Mouse (Mus musculus) G1E (cell line): ENCODE data around the gene Zkscan16. TPM values are rescaled to one million over a fixed set of nuclear protein-coding genes. Genes with fewer than 3 reads are reported as not detected.

Source experiments
- ATAC-seq: 2 replicates; pipeline ENCODE4 v1.8.0; 2016; ENCODE audit warnings: mild to moderate bottlenecking; ENCODE audit not compliant: insufficient number of reproducible peaks, poor library complexity, low FRiP score, severe bottlenecking; ENCODE audit errors: extremely low read depth
- DNase-seq: peaks from one replicate; pipeline ENCODE4 v3.0.0; 2012; ENCODE audit warnings: low spot score
- H3K27me3 ChIP-seq: 2 replicates; pipeline ENCODE4 v1.6.1; 2012; ENCODE audit warnings: mild to moderate bottlenecking, low read length, inconsistent platforms; ENCODE audit not compliant: insufficient read depth
- H3K36me3 ChIP-seq: replicated peaks from 2 replicates; pipeline ENCODE3; 2012; ENCODE audit warnings: mild to moderate bottlenecking, inconsistent platforms
- H3K4me1 ChIP-seq: 2 replicates; pipeline ENCODE4 v1.6.1; 2012; ENCODE audit warnings: low read depth, low read length, inconsistent platforms, mixed read lengths; ENCODE audit not compliant: insufficient read depth
- H3K4me3 ChIP-seq: 2 replicates; pipeline ENCODE4 v1.5.1; 2012; ENCODE audit warnings: low read depth, mild to moderate bottlenecking, inconsistent platforms, low read length, moderate library complexity, mixed read lengths
- H3K9me3 ChIP-seq: replicated peaks from 2 replicates; pipeline ENCODE4 v1.6.1; 2012; ENCODE audit warnings: inconsistent platforms
- CTCF ChIP-seq: IDR thresholded peaks from 2 replicates; pipeline ENCODE4 v1.5.1; 2012; ENCODE audit warnings: low read depth, low read length, inconsistent platforms, mixed read lengths
- GATA1 ChIP-seq: IDR thresholded peaks from 2 replicates; pipeline ENCODE4 v1.6.1; 2012; ENCODE audit warnings: borderline replicate concordance, low read length, inconsistent platforms, mixed read lengths
- GATA2 ChIP-seq: IDR thresholded peaks from 2 replicates; pipeline ENCODE4 v1.6.1; 2012; ENCODE audit warnings: low read depth, low read length, inconsistent platforms, borderline replicate concordance
- POLR2AphosphoS5 ChIP-seq: IDR thresholded peaks from 2 replicates; pipeline ENCODE4 v1.6.1; 2012; ENCODE audit warnings: low read depth, low read length, inconsistent platforms; ENCODE audit not compliant: insufficient replicate concordance
- TAL1 ChIP-seq: conservative IDR thresholded peaks from 2 replicates; pipeline ENCODE4 v1.6.1; 2012; ENCODE audit warnings: low read depth, low read length, inconsistent platforms, mixed read lengths
- polyA plus RNA-seq: library from polyadenylated mRNA; stranded (reverse); fragments of >175 nt; gene quantifications from 2 replicates; pipeline ENCODE4 v1.2.3, GENCODE M21; 2012
- total RNA-seq, 2 experiments: library from RNA; stranded (forward) in 1 of 2; stranded (reverse) in 1 of 2; fragments of 200-1000 nt in 1 of 2; fragments of >200 nt in 1 of 2; fragmentation: Nextera tagmentation in 1 of 2; gene quantifications; 2 replicates each; pipeline ENCODE4 v1.2.3; 2014 to 2017

Zkscan16 gene
- total and polyA plus RNA-seq, 3 experiments: 0.22 TPM; not detected in 2

DNA sequence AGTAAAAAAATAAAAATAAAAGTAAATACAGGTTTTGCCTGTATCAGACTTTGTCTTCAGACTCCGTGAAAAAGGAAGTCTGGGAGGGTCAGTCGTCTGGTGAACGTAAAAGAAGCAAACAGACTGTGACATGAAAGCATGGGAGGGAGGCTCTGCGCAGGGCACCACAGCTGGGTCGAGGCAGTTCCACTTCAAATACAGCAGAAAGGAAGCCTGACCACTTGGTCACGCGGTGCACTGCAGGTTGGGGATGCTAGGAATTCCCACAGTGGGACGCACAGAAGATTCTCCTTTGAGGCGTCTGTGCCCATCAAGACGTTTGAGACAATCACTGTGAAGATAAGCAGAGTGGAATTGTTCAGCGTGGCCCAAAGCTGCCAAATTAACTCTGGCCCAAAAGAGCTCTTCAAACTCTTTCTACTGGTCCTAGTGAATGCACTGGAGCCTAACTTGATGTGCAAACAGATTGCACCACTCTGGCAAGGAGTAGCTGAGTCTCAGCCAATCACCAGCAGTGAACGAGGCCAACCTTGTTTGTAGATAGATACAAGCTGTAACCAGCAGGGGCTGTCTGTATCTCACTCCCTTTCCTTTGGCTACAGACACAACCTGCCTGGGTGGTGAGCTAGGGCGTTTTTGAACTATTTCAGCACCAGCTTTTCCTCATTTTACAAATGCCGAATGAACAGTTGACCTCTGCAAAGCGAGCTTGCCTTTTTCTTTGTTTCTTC is 8.5 kb upstream of the Zkscan16 start:
- H3K27me3 ChIP-seq: peaks cover 44% of the 10 kb centered on the region
- ATAC-seq: peak; percentile 28; the same call in 1 of the 2 replicates
- H3K4me1 ChIP-seq: peaks cover 4% of the 10 kb centered on the region; the same call in 1 of the 2 replicates
- no peak for TF ChIP-seq TAL1
- TF ChIP-seq CTCF: no peak
- TF ChIP-seq GATA1: no peak
- no peak for TF ChIP-seq POLR2AphosphoS5
- no peak for TF ChIP-seq GATA2
- H3K9me3 ChIP-seq: no peaks in the 10 kb centered on the region
- DNase-seq: no peak
- no peaks in the 10 kb centered on the region for H3K36me3 ChIP-seq
- no peak overlapping the region for H3K4me3 ChIP-seq

DNA sequence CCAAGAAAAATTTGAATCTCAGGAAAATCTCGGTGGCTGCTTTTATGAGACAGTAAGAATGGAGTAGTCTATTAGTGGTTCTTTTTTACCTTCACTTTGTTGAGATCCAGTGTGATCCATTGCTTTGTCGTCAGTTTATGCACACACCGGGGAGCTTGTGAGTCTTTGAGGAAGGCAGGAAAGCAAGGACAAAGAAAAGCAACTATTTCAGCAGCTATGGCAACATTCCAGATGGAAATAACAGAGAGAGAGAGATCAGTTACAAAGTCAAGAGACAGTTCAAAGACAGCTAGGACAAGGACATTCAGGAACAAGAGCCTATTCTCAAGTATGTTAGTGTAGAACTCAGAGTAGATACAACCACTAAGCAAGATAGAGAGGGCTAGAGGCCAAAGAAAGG is 7.6 kb upstream of the Zkscan16 start:
- Histone ChIP-seq H3K4me1 (peaks cover 4% of the 10 kb centered on the region; the same call in 1 of the 2 replicates), H3K4me3 (no peak overlapping the region), H3K36me3 (no peaks in the 10 kb centered on the region), H3K9me3 (no peaks in the 10 kb centered on the region), H3K27me3 (peaks cover 45% of the 10 kb centered on the region)
- no peak for TF ChIP-seq TAL1
- no peak for TF ChIP-seq CTCF
- no peak for TF ChIP-seq GATA1
- no peak for TF ChIP-seq POLR2AphosphoS5
- TF ChIP-seq GATA2: no peak
- ATAC-seq (no peak), DNase-seq (no peak)

DNA sequence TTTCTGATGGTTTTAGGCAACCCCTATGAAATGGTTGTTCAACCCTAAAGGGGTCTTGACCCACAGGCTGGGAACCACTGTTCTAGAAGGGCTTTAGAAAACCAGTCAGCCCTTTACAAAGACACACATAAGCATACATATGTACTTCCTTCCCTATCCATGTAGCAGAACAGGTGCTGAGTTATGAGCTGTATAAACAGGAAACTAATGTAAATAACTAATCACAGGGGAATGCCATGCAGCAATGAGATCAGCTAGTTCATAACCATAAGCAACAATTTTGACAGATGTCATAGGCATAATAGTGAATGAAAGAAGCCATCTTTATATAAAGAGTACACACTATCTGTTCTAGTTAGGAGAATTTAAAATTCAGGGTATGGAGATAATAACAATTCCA is 1.8 kb upstream of the Zkscan16 start:
- no peaks in the 10 kb centered on the region; the same call in 1 of the 2 replicates for H3K4me1 ChIP-seq
- DNase-seq: no peak
- TF ChIP-seq POLR2AphosphoS5: no peak
- TF ChIP-seq GATA1: no peak
- TF ChIP-seq TAL1: no peak
- no peak for TF ChIP-seq CTCF
- no peak for TF ChIP-seq GATA2
- no peaks in the 10 kb centered on the region for H3K36me3 ChIP-seq
- no peak for ATAC-seq
- no peaks in the 10 kb centered on the region for H3K9me3 ChIP-seq
- H3K27me3 ChIP-seq: peaks cover 48% of the 10 kb centered on the region
- no peak overlapping the region for H3K4me3 ChIP-seq

DNA sequence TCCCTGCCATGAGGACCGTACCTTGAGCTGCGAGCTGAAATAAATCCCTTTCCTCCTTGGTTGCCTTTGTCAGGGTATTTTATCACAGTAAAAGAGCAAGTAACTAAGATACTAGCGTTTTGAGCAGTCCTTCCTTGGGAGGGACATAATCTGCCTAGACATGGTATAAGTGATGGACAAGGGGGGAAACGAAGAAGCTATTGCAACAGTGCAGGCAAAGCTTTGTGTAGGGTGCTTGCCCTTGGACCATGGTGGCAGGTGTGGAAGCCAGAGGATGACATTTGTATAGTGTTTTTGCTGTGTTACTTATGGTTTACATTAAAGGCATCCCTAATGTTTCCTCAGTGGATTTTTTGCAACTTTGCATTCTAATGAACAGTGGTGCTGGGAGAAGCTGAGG is 486 bp upstream of the Zkscan16 start:
- no peak for ATAC-seq

DNA sequence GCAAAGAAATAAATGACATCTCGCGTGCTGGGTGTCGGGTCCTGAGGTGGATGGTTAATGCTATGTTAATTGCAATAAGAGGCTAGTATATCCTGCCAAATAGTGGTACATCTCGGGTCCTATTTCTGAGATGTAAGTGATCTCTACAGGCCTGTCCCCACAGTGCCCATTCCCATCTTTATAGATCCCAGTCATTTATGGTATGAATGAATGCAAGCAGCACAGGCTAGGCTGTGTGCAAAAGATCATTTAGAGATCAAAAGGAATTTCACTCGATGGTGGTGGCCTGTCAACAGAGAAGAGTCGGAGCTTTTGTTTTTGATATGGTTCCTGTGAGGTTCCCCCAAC is 752 bp downstream of the Zkscan16 start:
- no peaks in the 10 kb centered on the region; the same call in 1 of the 2 replicates for H3K4me1 ChIP-seq
- TF ChIP-seq GATA1 (no peak), GATA2 (no peak), POLR2AphosphoS5 (no peak), CTCF (no peak), TAL1 (no peak)
- ATAC-seq (no peak), DNase-seq (no peak)
- no peak overlapping the region for H3K4me3 ChIP-seq
- H3K27me3 ChIP-seq: peaks cover 51% of the 10 kb centered on the region
- no peaks in the 10 kb centered on the region for H3K36me3 ChIP-seq
- no peaks in the 10 kb centered on the region for H3K9me3 ChIP-seq

More for the DNA sequence above, 486 bp upstream of the Zkscan16 start:
- no peak for TF ChIP-seq POLR2AphosphoS5
- no peak for TF ChIP-seq CTCF
- TF ChIP-seq GATA1: no peak
- no peak for TF ChIP-seq TAL1
- TF ChIP-seq GATA2: no peak
- H3K27me3 ChIP-seq: peaks cover 48% of the 10 kb centered on the region
- H3K36me3 ChIP-seq: no peaks in the 10 kb centered on the region
- no peaks in the 10 kb centered on the region for H3K9me3 ChIP-seq
- H3K4me3 ChIP-seq: no peak overlapping the region
- H3K4me1 ChIP-seq: no peaks in the 10 kb centered on the region; the same call in 1 of the 2 replicates
- DNase-seq: no peak

DNA sequence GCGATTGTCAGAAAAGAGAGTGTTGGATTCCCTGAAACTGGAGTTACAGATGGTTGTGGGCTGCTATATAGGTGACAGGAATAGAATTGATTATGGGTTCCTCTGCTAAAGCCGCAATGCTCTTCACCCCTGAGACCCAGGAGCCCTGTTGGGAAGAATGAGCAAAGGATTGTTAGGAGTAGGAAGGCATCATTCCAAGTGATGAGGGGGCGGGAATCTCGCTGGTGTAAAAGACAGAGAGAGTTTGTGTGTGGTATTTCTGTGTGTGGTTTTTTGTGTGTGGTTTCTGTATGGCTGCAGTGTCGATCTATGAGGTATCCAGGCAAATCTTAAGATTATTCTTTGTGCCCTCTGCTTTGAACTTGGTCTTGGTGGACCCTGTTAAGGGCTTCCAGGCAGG is 1.3 kb downstream of the Zkscan16 start:
- TF ChIP-seq CTCF: no peak
- TF ChIP-seq GATA2: no peak
- TF ChIP-seq TAL1: no peak
- TF ChIP-seq GATA1: no peak
- no peak for TF ChIP-seq POLR2AphosphoS5
- Histone ChIP-seq H3K27me3 (peaks cover 47% of the 10 kb centered on the region), H3K36me3 (no peaks in the 10 kb centered on the region), H3K4me1 (no peaks in the 10 kb centered on the region; the same call in 1 of the 2 replicates), H3K9me3 (no peaks in the 10 kb centered on the region), H3K4me3 (no peak overlapping the region)
- no peak for DNase-seq
- ATAC-seq: no peak

DNA sequence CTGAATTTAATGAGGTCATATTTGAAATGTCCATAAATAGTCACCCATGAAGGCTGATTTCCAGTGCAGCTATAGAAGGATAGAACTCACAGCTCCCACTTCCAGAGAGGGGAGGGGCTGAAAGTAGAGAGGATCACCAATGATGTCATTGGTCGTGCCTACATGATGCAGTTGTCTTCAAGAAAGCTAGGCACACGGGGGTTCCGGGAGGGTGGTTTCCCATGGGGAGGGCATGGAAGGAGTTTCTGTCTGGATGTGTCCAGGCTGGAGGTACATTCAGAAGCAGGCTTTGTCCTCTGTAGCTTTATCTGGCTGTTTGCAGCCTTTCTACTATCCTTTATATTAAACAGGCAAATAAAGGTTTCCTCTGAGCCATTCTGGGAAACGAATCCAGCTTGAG is 5.0 kb downstream of the Zkscan16 start:
- Histone ChIP-seq H3K27me3 (peaks cover 35% of the 10 kb centered on the region), H3K9me3 (no peaks in the 10 kb centered on the region), H3K4me1 (no peaks in the 10 kb centered on the region), H3K4me3 (no peak overlapping the region), H3K36me3 (no peaks in the 10 kb centered on the region)
- TF ChIP-seq POLR2AphosphoS5 (no peak), GATA1 (no peak), GATA2 (no peak), TAL1 (no peak), CTCF (no peak)
- no peak for DNase-seq
- ATAC-seq: no peak
